Comparison of ENCODE assay signal across 8 mouse cellular contexts in genomic region chr16:22266384-22266783, GRCm38 (mm10). TPM values are rescaled to one million over a fixed set of nuclear protein-coding genes. Genes with fewer than 3 reads are reported as not detected.
DNase-seq lines count a peak whose midpoint lies in the region; ATAC-seq and TF ChIP-seq lines count a peak whose summit lies in the region.

No protein-coding gene starts in this region.

- TF ChIP-seq CTCF in testis, adult 2 months (IDR thresholded peaks at IDR 0.05; ENCODE audit: control insufficient read depth, insufficient read depth, insufficient replicate concordance, low read depth, low read length): no peak

- peak overlapping the region; percentile 75 for H3K4me2 ChIP-seq in liver, embryonic 13.5 days

- peaks cover 7% of the 10 kb centered on the region; the same call in 1 of the 2 replicates for H3K4me1 ChIP-seq in testis, adult 2 months (ENCODE audit: control insufficient read depth, insufficient read depth, low read length)
- peaks cover 35% of the 10 kb centered on the region for H3K4me1 ChIP-seq in liver, embryonic 13.5 days (replicated peaks)

- no peak for ATAC-seq in liver, embryonic 13.5 days (ENCODE audit: low read depth)

- peak overlapping the region; percentile 100 for H3K4me3 ChIP-seq in testis, adult 2 months (ENCODE audit: control insufficient read depth, low read depth, low read length)
- peak overlapping the region; percentile 100 for H3K4me3 ChIP-seq in liver, embryonic 13.5 days (replicated peaks)

- no peak for TF ChIP-seq POLR2A in testis, adult 2 months (IDR thresholded peaks at IDR 0.05; ENCODE audit: control insufficient read depth, low read depth, low read length)

- peaks cover 3% of the 10 kb centered on the region; the same call in 1 of the 2 replicates for H3K36me3 ChIP-seq in testis, adult 2 months (ENCODE audit: control insufficient read depth, insufficient read depth, low read length)
- H3K36me3 ChIP-seq in liver, embryonic 13.5 days: peaks cover 6% of the 10 kb centered on the region; the same call in 1 of the 2 replicates

- H3K27me3 ChIP-seq in testis, adult 2 months (ENCODE audit: control insufficient read depth, insufficient read depth, low read length): no peaks in the 10 kb centered on the region
- H3K27me3 ChIP-seq in liver, embryonic 13.5 days: no peaks in the 10 kb centered on the region

- peak overlapping the region; percentile 94 for H3K27ac ChIP-seq in testis, adult 2 months (ENCODE audit: control insufficient read depth, insufficient read depth, low read depth, low read length)
- peak overlapping the region; percentile 51; the same call in 1 of the 2 replicates for H3K27ac ChIP-seq in liver, embryonic 13.5 days

- peak overlapping the region; percentile 65 for H3K9ac ChIP-seq in liver, embryonic 13.5 days

- no peaks in the 10 kb centered on the region for H3K9me3 ChIP-seq in liver, embryonic 13.5 days (replicated peaks)

- peak; percentile 15 for DNase-seq in cerebellum, adult 8-10 months
- no peak for DNase-seq in cerebellum, postnatal 25 days
- no peak for DNase-seq in testis, postnatal 14 days (ENCODE audit: low spot score)
- no peak for DNase-seq in liver, embryonic 13.5 days
- DNase-seq in urinary bladder, postnatal 36 days (ENCODE audit: low spot score in 2 of 2): no peak
- DNase-seq in ovary, adult 18-20 months (ENCODE audit: low spot score): no peak
- DNase-seq in thymus, postnatal 25 days: no peak

- 36% methylated on average over 8 of the region's 8 CpGs for WGBS in liver, embryonic 13.5 days (ENCODE audit: insufficient replicate concordance)

RNA-seq across cellular contexts. Expression of gene Tra2b, which starts 0.6 kb away (rescaled TPM):
- 51.2 and 59.4 TPM in 2 replicates for polyA plus RNA-seq in testis, adult 2 months (2012; rRNA removed)
- 200 and 238 TPM in 2 replicates for polyA plus RNA-seq in liver, embryonic 13.5 days (2015; fragmentation: Nextera tagmentation; extraction: Ambion mirVana)
